Mouse (Mus musculus): ENCODE measurements at regions not wholly inside any gene's neighbourhood (a gene's known extent, or its start where the extent isn't known, plus 50 kb on each side); places are given as distances from the start of the nearest gene placed in this dataset.
A peak's percentile ranks its signal among the peaks of the same experiment; 100 is the strongest.

- H3K27me3 ChIP-seq, result peaks cover 15% of the 10 kb centered on the region; the same call in 1 of the 2 replicates
These were observed 382.3 kb upstream of the Nr2f2 start for GRCm38 (mm10) chr7:70748884-70749283.

DNA sequence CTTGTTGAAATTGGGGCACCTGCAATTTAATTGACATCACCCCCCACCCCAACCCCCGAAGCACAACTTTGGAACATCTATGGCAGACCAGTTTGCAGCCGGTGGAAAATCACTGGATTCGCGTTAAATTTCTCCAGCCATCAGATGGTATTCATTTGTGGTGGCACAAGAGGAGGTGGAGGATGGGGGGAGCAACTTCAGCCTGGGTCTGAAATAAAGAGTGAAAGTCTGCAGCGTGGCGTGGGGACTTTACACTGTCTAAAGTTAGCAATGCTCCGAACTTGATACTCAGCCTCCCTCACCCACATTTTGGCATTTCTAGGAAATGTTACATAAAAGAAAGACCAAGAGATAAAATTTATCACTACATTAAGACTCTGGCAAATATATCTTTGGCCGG, 381.8 kb upstream of the Nr2f2 start:
- no peak overlapping the region for H3K27ac ChIP-seq (replicated peaks)
- no peak overlapping the region for H3K9ac ChIP-seq
- H3K4me2 ChIP-seq, result no peak overlapping the region
- peaks cover 14% of the 10 kb centered on the region; the same call in 1 of the 2 replicates for H3K27me3 ChIP-seq
- H3K4me1 ChIP-seq (replicated peaks), result peaks cover 8% of the 10 kb centered on the region; the same call in 1 of the 2 replicates
- no peak for ATAC-seq (ENCODE audit: low read depth)
- H3K4me3 ChIP-seq, result no peak overlapping the region
- H3K36me3 ChIP-seq, result no peaks in the 10 kb centered on the region
- H3K9me3 ChIP-seq, result no peaks in the 10 kb centered on the region
- WGBS, result 85% methylated on average over 8 of the region's 8 CpGs

More at GRCm38 (mm10) chr7:70748884-70749283, 382.3 kb upstream of the Nr2f2 start:
- Histone ChIP-seq H3K4me3 (no peak overlapping the region), H3K9ac (no peak overlapping the region), H3K4me2 (no peak overlapping the region), H3K36me3 (no peaks in the 10 kb centered on the region), H3K9me3 (no peaks in the 10 kb centered on the region), H3K27ac (replicated peaks) (no peak overlapping the region), H3K4me1 (replicated peaks) (peaks cover 8% of the 10 kb centered on the region; the same call in 1 of the 2 replicates)
- WGBS, result 79% methylated on average over 3 of the region's 3 CpGs
- ATAC-seq (ENCODE audit: low read depth), result no peak

DNA sequence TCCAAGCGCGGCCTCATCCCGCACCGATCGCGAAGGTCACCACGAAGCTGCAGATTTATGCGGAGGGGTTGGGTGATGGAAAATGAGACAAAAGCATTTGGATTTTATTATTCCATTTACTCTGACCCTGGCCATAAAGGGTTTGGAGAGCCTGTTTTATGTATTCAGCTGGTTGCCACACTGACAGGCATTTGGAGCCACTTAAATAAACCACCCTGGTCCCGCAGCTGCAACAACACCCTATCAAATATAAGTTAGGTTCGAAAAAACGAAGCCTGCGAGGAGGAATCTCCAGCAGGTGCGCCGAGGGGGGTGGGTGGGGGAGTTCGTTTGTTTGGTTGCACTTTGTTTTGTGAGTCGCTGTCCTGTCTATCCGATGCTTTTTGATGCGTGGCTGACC, 377.8 kb upstream of the Nr2f2 start:
- Histone ChIP-seq H3K4me3 (no peak overlapping the region), H3K4me2 (no peak overlapping the region; the same call in 1 of the 2 replicates), H3K4me1 (replicated peaks) (peaks cover 4% of the 10 kb centered on the region; the same call in 1 of the 2 replicates), H3K9ac (no peak overlapping the region), H3K9me3 (no peaks in the 10 kb centered on the region), H3K27ac (replicated peaks) (no peak overlapping the region), H3K36me3 (no peaks in the 10 kb centered on the region), H3K27me3 (no peaks in the 10 kb centered on the region; the same call in 1 of the 2 replicates)
- 60% methylated on average over 18 of the region's 18 CpGs for WGBS
- no peak for ATAC-seq (ENCODE audit: low read depth)

- H3K4me2 ChIP-seq, result no peak overlapping the region
- H3K27ac ChIP-seq (replicated peaks), result no peak overlapping the region
- no peak overlapping the region for H3K4me3 ChIP-seq
- no peaks in the 10 kb centered on the region for H3K4me1 ChIP-seq (replicated peaks)
- ATAC-seq (ENCODE audit: low read depth), result no peak
- no peaks in the 10 kb centered on the region for H3K36me3 ChIP-seq
- no peaks in the 10 kb centered on the region for H3K27me3 ChIP-seq
- H3K9ac ChIP-seq, result no peak overlapping the region
- no peaks in the 10 kb centered on the region; the same call in 1 of the 2 replicates for H3K9me3 ChIP-seq
- 94% methylated on average over 2 of the region's 2 CpGs for WGBS
These were observed 369.1 kb upstream of the Nr2f2 start for GRCm38 (mm10) chr7:70735591-70735990.

GRCm38 (mm10) chr7:70733501-70733900, 367.0 kb upstream of the Nr2f2 start:
- Histone ChIP-seq H3K9ac (no peak overlapping the region), H3K27ac (replicated peaks) (no peak overlapping the region), H3K4me2 (no peak overlapping the region), H3K27me3 (no peaks in the 10 kb centered on the region), H3K9me3 (no peaks in the 10 kb centered on the region; the same call in 1 of the 2 replicates), H3K36me3 (no peaks in the 10 kb centered on the region), H3K4me3 (no peak overlapping the region), H3K4me1 (replicated peaks) (no peaks in the 10 kb centered on the region)
- ATAC-seq (ENCODE audit: low read depth), result no peak

DNA sequence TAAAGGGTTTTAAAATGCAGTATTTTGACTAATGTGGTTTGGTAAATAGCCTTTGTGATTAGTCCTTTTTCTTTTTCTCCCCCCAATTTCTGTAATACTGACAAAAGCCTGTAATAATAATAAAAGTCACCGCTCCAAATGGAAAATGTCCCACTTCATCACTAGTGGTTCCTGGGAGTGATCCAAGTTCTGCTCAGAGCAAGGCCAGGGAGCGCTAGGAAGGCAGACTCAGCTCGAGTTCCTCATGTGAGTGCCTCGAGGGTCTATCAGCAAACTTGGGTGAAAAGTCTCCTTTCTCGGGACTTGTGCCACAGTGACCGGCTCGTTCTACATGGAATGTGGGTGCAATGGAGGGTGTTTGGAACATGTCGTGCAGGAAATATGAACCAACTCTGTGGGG, 363.4 kb upstream of the Nr2f2 start:
- no peak overlapping the region for H3K4me3 ChIP-seq
- no peak overlapping the region for H3K27ac ChIP-seq (replicated peaks)
- no peaks in the 10 kb centered on the region for H3K4me1 ChIP-seq (replicated peaks)
- no peak for ATAC-seq (ENCODE audit: low read depth)
- no peaks in the 10 kb centered on the region for H3K27me3 ChIP-seq
- H3K4me2 ChIP-seq, result no peak overlapping the region
- H3K9me3 ChIP-seq, result no peaks in the 10 kb centered on the region
- H3K9ac ChIP-seq, result no peak overlapping the region
- 85% methylated on average over 8 of the region's 8 CpGs for WGBS
- no peaks in the 10 kb centered on the region for H3K36me3 ChIP-seq

GRCm38 (mm10) chr7:70718149-70718765, 351.7 kb upstream of the Nr2f2 start:
- 0 out of 2 replicates have a peak overlapping the region, but pooled peaks have one; percentile 1 for H3K4me2 ChIP-seq
- no peak for ATAC-seq (ENCODE audit: low read depth)

GRCm38 (mm10) chr7:70717608-70718007, 351.1 kb upstream of the Nr2f2 start:
- Histone ChIP-seq H3K9me3 (no peaks in the 10 kb centered on the region), H3K4me1 (replicated peaks) (0 out of 2 replicates have a peak, but pooled peaks cover 6% of the 10 kb centered on the region), H3K36me3 (no peaks in the 10 kb centered on the region), H3K27me3 (no peaks in the 10 kb centered on the region), H3K4me3 (no peak overlapping the region), H3K4me2 (no peak overlapping the region), H3K9ac (no peak overlapping the region), H3K27ac (replicated peaks) (no peak overlapping the region)
- 89% methylated on average over 3 of the region's 3 CpGs for WGBS
- ATAC-seq (ENCODE audit: low read depth), result no peak

More at GRCm38 (mm10) chr7:70718149-70718765, 351.7 kb upstream of the Nr2f2 start:
- Histone ChIP-seq H3K4me1 (replicated peaks) (0 out of 2 replicates have a peak, but pooled peaks cover 6% of the 10 kb centered on the region), H3K27me3 (no peaks in the 10 kb centered on the region), H3K4me3 (no peak overlapping the region), H3K9me3 (no peaks in the 10 kb centered on the region), H3K27ac (replicated peaks) (no peak overlapping the region), H3K9ac (no peak overlapping the region), H3K36me3 (no peaks in the 10 kb centered on the region)
- WGBS, result 75% methylated on average over 18 of the region's 18 CpGs

GRCm38 (mm10) chr7:70716811-70717458, 350.4 kb upstream of the Nr2f2 start:
- WGBS, result 87% methylated on average over 4 of the region's 4 CpGs
- no peak overlapping the region for H3K4me3 ChIP-seq
- ATAC-seq (ENCODE audit: low read depth), result no peak
- no peaks in the 10 kb centered on the region for H3K9me3 ChIP-seq
- no peaks in the 10 kb centered on the region for H3K27me3 ChIP-seq
- H3K9ac ChIP-seq, result no peak overlapping the region
- H3K4me1 ChIP-seq (replicated peaks), result 0 out of 2 replicates have a peak, but pooled peaks cover 6% of the 10 kb centered on the region
- no peak overlapping the region for H3K27ac ChIP-seq (replicated peaks)
- no peak overlapping the region for H3K4me2 ChIP-seq
- no peaks in the 10 kb centered on the region for H3K36me3 ChIP-seq

GRCm38 (mm10) chr7:70712141-70712540, 345.6 kb upstream of the Nr2f2 start:
- Histone ChIP-seq H3K27me3 (no peaks in the 10 kb centered on the region), H3K4me2 (no peak overlapping the region), H3K4me1 (replicated peaks) (no peaks in the 10 kb centered on the region), H3K27ac (replicated peaks) (no peak overlapping the region), H3K36me3 (no peaks in the 10 kb centered on the region), H3K9ac (no peak overlapping the region), H3K9me3 (no peaks in the 10 kb centered on the region), H3K4me3 (no peak overlapping the region)
- WGBS, result 80% methylated on average over 6 of the region's 6 CpGs
- ATAC-seq (ENCODE audit: low read depth), result no peak

DNA sequence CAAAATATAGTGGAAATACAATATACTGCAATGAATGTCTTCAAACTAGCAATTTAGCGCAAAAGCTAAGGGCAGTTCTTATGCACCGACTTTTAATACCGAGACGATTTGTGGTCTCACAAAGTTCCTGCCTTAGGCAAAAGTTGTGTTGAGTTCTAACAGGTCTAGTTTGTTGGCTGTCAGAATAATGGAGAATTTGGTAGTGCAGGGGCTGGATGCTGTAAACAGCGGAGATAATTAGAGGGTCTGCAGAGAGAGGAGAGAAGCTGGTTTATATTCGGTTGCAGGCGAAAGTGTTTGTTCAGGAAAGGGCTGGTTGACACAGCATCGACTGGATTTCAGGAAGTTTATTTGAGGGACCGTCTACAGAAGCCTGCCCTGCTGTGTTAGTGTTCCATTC, 339.7 kb upstream of the Nr2f2 start:
- ATAC-seq (ENCODE audit: low read depth), result no peak
- Histone ChIP-seq H3K27ac (replicated peaks) (no peak overlapping the region), H3K36me3 (no peaks in the 10 kb centered on the region), H3K4me3 (no peak overlapping the region), H3K9ac (no peak overlapping the region), H3K4me1 (replicated peaks) (no peaks in the 10 kb centered on the region), H3K9me3 (no peaks in the 10 kb centered on the region), H3K4me2 (no peak overlapping the region), H3K27me3 (no peaks in the 10 kb centered on the region)
- WGBS, result 80% methylated on average over 9 of the region's 9 CpGs

- H3K9me3 ChIP-seq, result no peaks in the 10 kb centered on the region
- no peak overlapping the region for H3K4me2 ChIP-seq
- no peaks in the 10 kb centered on the region for H3K27me3 ChIP-seq
- H3K36me3 ChIP-seq, result no peaks in the 10 kb centered on the region
- H3K27ac ChIP-seq (replicated peaks), result no peak overlapping the region
- no peak for ATAC-seq (ENCODE audit: low read depth)
- H3K9ac ChIP-seq, result no peak overlapping the region
- no peak overlapping the region for H3K4me3 ChIP-seq
- whole genome bisulfite sequencing, result 88% methylated on average over 1 of the region's 1 CpGs
- 0 out of 2 replicates have a peak, but pooled peaks cover 3% of the 10 kb centered on the region for H3K4me1 ChIP-seq (replicated peaks)
These were observed 337.2 kb upstream of the Nr2f2 start for GRCm38 (mm10) chr7:70703784-70704183.
